Mouse (Mus musculus) kidney, adult 2 months (tissue): ENCODE data around the gene Slc9a9.

Experiments
- CTCF ChIP-seq: fragments of 200-500 bp; conservative IDR thresholded peaks from 2 replicates; pipeline ENCODE4 v1.5.1; 2011; ENCODE audit warnings: low read depth, mild to moderate bottlenecking, control low read depth, low read length, moderate library complexity, mixed read lengths; ENCODE audit not compliant: insufficient read depth, insufficient read length
- POLR2A ChIP-seq: fragments of 200-500 bp; IDR thresholded peaks from one replicate; pipeline ENCODE4 v1.6.1; 2011; ENCODE audit warnings: low read depth, low read length, control low read depth

DNA sequence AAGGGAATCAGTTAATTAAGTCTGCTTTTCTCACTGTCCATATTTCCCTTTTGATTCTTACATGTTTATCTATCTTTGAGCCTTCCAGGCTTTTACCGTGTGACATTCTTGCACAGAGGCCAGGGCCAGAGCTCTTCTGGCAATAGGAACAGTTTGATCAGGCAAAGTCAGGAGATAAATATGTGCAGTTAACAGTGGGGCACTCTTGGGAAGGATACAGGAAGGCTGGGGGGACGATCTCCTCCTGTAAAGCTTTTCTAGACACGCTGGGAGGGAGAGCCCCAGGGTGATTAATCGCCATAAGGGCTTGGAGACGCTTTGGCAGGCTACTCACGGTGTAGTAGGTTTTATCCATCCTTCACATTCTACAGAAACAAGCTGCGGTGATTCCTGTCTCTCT is 22.4 kb downstream of the Slc9a9 start:
- TF ChIP-seq POLR2A (no peak), CTCF (no peak)
